Mouse (Mus musculus) bone marrow macrophage, adult 2 months (primary cell): Measurements from ENCODE around the gene Krt7.

ENCODE experiments used
- CTCF ChIP-seq: IDR thresholded peaks from 2 replicates; pipeline ENCODE4 v1.5.1; 2012; ENCODE audit warnings: low read depth, mild to moderate bottlenecking, low read length, moderate library complexity
- POLR2A ChIP-seq: IDR thresholded peaks from 2 replicates; pipeline ENCODE4 v1.6.1; 2012; ENCODE audit warnings: mild to moderate bottlenecking, low read depth, low read length, borderline replicate concordance

DNA sequence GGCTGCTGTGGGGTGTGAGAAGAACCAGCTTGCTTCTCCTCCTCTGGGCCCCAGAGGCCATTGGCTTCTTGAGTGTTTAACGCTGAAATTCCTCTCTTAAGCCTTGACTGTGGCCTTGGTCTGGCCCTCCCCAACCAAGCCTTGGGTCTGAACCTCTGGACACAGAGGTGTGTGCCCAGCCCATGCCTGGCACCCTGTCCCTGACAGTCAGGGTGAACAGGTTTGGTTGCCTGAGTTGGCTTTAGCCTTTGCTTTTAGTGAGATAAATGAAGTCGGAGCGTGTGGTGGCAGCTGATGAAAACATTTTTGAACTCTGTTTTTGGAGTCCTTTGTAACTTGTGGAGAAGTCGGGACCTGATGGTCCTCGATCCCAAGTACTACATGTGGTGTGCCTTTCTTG is 20.6 kb upstream of the Krt7 start:
- no peak for TF ChIP-seq CTCF
- TF ChIP-seq POLR2A: no peak
